Mouse (Mus musculus): ENCODE results near the gene Anxa6. TPM values are rescaled to one million over a fixed set of nuclear protein-coding genes. Genes with fewer than 3 reads are reported as not detected.
A peak's percentile ranks its signal among the peaks of the same experiment; 100 is the strongest.

The Anxa6 gene
- total RNA-seq (2017), result 264 to 506 TPM (median 281 TPM) in 3 replicates

DNA sequence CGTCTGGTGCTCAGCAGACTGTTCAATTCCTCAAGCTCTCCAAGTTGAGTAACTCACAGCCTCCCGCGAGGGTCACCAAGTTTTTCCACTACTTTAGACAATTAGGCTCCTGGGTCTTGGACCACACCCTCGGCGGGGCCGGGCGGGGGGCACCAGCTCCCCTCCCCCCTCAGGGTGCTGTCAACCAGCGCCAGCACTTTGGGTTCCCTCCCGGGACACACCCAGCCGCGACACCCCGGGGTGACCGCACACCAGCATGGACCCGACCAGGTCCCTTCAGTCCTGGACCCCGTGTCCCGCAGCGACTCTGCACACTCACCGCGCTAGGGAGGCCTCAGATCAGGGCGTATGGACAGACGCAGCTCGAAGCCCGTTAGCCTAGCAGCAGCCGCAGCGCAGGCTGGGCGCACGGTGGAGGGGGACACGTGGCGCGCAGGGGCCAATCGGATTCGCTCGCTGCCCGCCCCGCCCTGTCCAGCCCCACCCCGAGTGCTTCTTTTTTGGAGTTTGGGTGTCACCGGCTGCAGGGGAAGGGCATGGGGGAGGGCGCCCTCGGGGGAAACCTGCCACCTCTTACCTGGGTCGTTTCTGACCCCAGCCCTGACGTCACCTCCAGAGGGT lies at the start of gene Anxa6:
Gene Anxa6, minus strand, starts transcription at position 406 of the 621 bp plus-strand sequence.
- ATAC-seq (replicated peaks; ENCODE audit: insufficient number of reproducible peaks, low FRiP score, low TSS enrichment, poor library complexity, severe bottlenecking), result peak; percentile 85

DNA sequence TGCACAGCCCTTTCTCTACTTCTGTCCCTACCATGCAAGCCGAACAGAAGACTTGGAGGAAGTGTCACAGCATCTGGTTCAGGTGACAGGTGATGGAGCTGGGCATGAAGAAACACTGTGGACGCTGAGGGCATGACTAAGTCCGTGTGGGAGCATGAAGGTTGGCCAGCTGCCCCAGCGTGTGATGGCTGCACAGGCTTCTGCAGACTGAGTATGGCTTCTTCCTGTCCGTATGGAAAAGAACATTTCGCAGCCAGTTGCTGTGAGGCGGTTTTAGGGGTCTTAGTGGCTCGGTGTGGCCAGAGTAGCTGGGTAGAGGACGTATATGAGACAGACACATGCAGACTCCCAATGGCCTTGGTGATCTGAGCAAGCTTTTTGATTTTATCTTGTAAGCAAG lies 48.0 kb upstream of the Anxa6 start:
- no peak for ATAC-seq (replicated peaks; ENCODE audit: insufficient number of reproducible peaks, low FRiP score, low TSS enrichment, poor library complexity, severe bottlenecking)

DNA sequence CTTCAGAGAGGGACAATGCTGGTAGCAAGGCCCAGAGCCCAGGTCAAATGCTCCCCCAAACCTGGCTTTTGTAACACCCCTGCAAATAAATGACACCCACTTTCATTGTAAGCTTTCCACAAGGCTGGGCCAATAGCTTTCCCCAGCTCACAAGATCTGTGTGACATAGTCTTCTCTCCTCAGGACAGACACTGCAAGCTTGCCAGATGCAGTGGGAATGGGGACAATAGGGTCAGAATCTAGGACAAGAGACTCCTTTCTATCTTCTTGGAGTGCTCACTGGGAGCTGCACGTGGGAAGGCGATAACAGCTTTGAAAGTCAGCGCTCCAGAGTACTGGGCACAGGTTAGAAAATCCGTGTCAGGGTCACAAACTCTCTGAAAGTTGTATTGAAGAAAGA lies 45.9 kb upstream of the Anxa6 start:
- no peak for ATAC-seq (replicated peaks; ENCODE audit: insufficient number of reproducible peaks, low FRiP score, low TSS enrichment, poor library complexity, severe bottlenecking)

DNA sequence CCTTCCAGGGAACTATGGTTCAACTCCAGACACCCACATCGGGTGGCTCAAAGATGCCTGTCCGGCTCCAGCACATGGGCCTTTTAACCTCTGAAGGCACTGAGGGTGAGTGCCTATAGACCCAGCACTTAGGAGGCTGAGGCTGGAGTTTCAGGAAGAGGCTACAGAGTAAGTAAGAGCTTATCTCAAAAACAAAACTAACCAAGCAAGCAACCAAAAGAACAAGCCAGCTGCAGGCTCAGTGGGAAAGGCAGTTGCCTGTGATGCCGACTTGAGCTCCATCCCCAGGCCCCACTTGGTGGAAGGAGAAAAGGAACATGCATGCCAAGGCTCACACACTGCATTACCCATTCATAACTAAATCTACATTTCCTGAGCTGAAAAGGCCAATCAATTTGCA lies 45.3 kb upstream of the Anxa6 start:
- ATAC-seq (replicated peaks; ENCODE audit: insufficient number of reproducible peaks, low FRiP score, low TSS enrichment, poor library complexity, severe bottlenecking), result no peak

DNA sequence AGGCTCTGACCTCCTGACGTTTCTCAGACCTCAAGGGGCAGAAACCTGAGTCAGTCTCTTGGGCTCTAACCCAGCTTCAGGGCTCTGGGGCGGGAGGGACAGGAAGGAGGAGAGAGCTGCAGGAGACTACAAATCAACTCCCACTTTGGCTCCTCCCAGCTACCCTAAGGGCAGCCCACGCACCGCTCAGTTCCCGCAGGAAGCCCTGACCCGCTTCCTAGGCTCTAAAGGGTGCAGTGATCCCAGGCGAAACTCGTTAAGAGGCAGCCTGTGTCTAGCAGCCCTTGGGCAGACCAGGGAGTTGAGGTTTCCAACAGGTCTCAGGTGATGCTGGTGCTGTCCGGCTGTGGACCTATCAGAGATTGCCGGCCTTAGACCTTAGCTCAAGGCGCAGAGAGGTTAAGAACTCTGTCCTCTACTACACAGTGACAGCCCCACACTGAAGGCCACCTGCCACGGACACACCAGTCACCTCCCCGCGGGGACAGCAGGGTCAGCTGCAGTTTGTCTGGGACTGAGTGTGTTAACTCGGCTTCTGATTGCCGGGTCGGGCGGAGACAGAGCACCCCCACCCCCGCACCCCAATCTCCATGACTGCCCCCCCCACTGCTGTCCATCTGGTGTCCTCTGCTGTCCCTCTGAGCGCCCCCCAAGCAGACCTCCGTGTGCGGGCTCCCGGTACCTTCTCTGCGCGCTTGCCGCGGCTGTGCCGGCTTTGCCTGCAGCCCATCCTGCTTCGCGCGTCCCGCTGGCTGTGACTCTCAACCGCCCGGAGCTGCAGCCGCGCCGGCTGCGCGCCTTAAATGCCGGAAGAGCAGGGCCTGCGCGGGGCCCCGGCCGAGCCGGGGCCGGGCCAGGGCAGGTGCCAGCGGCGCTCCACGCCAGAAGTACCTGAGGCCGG lies 44.3 kb upstream of the Anxa6 start, which contains the start of gene Ccdc69:
Gene Ccdc69, minus strand, starts transcription at position 801 of the 901 bp plus-strand sequence.
- peak; percentile 73 for ATAC-seq (replicated peaks; ENCODE audit: insufficient number of reproducible peaks, low FRiP score, low TSS enrichment, poor library complexity, severe bottlenecking)

DNA sequence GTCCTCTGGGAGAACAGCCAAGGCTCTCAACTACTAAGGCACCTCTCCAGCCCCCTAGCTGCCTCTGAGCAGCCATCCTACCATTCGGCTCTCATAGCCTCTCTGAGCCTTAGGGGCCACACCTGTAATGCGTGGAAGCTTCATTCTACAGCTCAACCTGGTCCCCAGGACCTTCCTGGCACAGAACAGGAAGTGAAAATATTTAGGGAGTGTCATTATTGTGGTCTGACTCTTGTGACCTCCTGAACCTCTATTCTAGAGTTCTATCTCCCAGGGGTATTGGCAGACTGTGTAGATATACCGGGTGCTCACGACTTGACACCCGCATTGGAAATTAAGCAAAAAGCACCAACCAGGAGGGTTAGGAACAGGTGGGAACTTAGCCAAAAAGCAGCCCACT lies 43.0 kb upstream of the Anxa6 start:
- ATAC-seq (replicated peaks; ENCODE audit: insufficient number of reproducible peaks, low FRiP score, low TSS enrichment, poor library complexity, severe bottlenecking), result peak; percentile 54

DNA sequence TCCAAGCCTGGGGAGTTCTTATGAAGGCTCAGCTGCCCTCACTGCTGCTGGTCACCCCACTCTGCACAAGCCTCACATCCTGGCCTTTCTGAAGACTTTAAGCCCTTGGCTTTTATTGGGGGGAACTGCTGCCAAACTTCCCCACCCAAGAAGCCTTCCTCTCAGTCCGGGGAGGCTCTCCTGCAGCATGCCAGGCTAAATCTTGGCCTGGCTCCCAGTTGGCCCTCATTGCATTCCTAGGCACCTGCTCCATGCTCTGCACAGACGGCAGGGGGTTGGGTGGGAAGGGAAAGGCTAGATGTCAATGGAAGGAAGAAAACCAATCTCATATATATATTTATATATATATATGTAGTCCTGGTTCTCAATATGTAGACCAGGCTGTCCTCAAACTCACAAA lies 42.4 kb upstream of the Anxa6 start:
- ATAC-seq (replicated peaks; ENCODE audit: insufficient number of reproducible peaks, low FRiP score, low TSS enrichment, poor library complexity, severe bottlenecking), result no peak

DNA sequence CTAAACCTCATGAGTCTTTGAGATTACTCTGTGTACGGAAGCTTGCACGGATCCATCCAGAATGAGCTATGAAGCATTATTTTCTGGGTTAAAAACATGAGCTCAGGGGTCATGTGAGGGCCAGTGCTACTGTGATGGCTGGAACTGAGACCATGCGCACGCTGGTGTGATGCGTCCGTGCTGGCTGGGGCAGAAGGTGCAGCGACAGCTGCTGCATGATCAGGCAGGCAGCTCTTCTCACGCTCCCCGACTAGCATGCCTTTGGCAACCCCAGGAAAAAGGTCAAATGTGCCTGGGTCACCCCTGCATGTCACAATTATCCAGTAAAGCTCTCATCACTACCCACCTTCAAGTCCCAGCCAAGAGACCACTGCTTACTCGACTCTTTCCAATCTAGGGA lies 39.9 kb upstream of the Anxa6 start:
- no peak for ATAC-seq (replicated peaks; ENCODE audit: insufficient number of reproducible peaks, low FRiP score, low TSS enrichment, poor library complexity, severe bottlenecking)

DNA sequence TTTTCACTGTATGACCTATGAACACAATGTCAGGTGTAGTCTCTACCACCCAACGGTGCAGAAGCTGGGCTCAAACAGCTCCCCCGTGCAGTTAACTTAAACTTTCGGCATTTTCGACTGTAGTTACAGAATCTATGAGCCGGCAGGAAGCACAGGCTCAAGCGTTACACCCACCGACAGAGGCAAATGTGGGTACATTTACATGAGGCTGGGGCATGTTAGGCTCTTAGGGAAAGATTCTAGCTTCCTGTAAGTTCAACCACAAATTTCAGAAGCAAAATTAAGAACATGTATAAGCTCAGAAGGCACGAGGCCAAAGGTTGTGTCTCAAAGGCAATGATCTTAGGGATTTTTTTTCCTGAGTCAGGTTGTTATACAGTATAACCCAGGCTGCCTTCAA lies 39.2 kb upstream of the Anxa6 start:
- 0 out of 2 replicates have a peak, but pooled peaks have one; percentile 21 for ATAC-seq (replicated peaks; ENCODE audit: insufficient number of reproducible peaks, low FRiP score, low TSS enrichment, poor library complexity, severe bottlenecking)

DNA sequence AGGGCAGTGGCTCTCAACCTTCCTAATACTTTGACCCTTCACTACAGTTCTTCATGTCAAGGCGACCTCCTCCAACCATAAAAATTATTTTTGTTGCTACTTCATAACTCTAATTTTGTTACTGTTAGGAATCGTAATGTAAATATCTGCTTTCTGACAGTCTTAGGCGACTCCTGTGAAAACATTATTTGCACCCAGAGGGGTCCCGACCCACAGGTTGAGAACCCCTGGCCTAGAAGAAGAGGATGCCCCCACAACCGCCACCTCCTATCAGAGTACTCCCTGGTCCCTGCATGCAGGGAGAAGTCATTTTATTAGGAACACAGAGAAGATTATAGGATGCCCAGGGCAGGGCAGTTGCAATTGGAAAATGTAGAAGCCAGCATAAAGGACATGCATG lies 38.1 kb upstream of the Anxa6 start:
- ATAC-seq (replicated peaks; ENCODE audit: insufficient number of reproducible peaks, low FRiP score, low TSS enrichment, poor library complexity, severe bottlenecking), result no peak

DNA sequence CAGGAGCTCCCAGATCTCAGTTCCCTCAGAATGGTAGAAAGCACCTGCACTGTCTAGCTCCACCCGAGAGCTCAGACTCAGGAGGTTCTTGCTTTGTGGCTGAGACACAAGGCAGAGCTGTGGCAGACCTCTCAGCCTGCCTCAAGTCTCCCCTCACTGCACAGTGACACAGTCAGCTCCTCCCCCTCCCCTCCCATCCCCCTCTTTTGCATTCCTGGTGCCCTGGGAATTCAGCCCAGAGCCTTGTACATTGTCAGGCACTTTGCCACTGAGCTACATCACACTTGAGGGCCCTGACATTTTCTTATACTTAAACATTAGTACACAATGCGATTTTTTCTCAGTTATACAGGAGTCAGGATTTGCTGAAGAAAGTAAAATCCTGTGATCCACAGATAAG lies 35.8 kb upstream of the Anxa6 start:
- no peak for ATAC-seq (replicated peaks; ENCODE audit: insufficient number of reproducible peaks, low FRiP score, low TSS enrichment, poor library complexity, severe bottlenecking)

DNA sequence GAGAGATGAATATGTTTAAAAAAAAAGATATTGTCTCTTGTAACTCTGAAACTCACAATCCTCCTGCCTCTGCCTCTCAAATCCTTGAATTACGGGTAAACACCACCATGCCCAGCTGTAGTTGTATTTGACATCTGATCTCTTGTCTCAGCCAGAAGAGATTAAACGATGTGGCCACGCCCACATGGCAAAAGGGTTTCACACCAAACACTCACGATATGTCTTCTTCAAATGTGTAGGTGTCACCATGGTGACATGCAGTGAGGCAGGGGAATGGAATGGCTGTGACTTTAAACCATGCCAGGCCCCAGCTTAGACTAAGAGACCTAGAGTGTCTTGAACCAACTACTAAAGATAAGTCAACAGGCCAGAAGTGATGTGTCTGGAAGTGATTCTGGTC lies 33.7 kb upstream of the Anxa6 start:
- no peak for ATAC-seq (replicated peaks; ENCODE audit: insufficient number of reproducible peaks, low FRiP score, low TSS enrichment, poor library complexity, severe bottlenecking)

DNA sequence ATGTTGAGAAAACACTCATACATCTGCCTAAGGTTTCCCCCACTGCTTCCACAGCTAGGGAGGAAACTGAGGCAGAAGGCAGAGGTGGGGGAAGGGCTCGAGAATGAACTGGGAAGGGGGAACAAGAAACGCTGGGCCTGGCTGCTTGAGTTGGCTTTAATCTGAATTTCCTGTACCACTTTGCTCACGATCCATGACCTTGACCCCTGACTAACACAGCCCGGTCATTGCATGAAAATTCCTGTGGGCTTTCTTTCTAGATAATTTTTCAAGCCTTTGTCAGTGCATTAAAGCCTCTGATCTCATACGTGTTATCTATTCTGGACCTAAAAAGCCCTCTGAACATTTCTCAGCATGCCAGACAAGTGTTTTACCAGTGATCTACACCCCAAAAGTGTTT lies 29.6 kb upstream of the Anxa6 start:
- ATAC-seq (replicated peaks; ENCODE audit: insufficient number of reproducible peaks, low FRiP score, low TSS enrichment, poor library complexity, severe bottlenecking), result no peak

DNA sequence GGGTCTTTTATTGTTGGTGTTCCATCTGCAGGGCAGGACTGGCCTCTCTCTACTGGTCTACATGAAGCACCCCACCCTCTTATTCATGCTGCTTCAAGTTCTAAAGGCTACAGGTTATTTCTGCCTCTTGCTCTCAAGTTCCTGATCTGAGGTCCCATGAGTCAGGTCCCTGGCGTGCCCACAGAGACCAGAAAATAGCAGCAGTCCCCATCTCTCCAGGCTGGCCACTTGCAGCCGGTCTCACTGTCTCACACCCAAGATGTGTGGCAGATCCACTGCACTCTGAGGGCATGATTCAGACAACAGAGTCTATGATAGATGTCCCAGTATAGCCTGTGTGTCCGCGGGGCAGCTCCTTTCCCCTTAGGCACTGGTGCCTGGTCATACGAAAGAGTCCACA lies 27.6 kb upstream of the Anxa6 start:
- ATAC-seq (replicated peaks; ENCODE audit: insufficient number of reproducible peaks, low FRiP score, low TSS enrichment, poor library complexity, severe bottlenecking), result no peak

DNA sequence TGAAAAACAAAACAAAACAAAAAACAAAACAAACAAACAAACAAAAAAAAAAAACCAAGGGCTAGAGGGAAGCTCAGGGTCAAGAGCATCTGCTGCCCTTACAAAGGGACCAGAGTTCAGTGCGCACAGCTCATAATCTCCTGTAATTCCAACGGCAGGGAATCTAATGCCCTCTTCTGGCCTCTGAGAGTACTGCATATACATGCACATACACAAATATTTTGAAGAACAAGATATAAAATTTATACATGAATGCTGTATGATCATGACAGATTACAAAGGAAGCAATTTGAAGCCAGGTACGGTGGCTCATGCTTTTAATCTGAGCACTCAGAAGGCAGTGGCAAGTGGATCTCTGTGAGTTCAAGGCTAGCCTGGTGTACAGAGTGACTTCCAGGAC lies 24.3 kb upstream of the Anxa6 start:
- ATAC-seq (replicated peaks; ENCODE audit: insufficient number of reproducible peaks, low FRiP score, low TSS enrichment, poor library complexity, severe bottlenecking), result no peak

DNA sequence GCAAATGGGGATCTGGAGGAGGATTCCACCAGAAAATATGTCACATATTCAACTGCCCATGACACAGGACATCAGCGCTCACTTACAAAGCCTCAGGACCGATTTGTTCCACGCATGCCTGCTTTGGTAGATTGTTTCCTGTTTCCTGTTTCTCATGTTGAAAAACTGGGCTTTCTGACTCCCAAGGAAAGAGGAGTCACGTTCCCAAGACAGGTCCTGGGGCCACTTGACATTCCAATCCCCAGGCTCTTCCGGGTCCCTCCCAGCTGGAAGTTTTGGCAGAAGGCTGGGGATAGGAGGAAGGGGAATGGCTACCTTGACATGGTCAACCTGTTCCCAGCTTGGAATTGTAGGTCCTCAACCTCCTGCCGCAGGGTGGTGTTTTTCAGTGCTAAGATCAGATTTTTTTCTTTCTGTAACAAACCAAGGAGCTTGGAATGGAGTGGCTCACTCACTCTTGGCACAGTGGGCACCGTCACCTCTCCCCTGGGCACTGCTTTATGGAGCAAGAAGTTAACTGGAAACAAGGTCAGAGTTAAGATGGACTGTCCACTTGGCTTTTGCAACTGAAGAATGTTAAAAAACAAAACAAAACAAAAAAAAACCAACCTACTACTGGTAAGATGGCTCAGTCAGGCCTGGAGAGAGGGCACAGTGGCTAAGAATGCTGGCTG lies 17.7 kb upstream of the Anxa6 start:
- ATAC-seq (replicated peaks; ENCODE audit: insufficient number of reproducible peaks, low FRiP score, low TSS enrichment, poor library complexity, severe bottlenecking), result no peak

DNA sequence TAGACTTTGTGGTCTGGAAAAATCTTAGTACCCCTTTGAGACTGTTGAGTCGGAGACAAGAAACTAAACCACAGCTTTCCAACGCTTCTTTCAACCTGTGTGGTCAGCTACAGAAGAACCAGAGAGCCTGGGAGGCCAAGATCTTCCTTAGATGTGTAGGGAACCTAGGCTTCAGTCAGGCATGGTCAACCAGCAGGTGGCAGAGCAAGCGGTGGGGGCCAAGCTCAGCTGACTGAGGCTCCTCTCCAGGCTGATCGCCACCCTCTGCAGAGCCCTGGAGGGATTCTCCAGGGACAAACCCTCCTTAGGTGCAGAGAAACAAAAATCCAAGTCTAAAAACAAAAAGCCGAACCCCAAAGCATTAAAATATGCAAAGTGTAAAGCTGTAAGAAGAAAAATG lies 13.4 kb upstream of the Anxa6 start:
- peak; percentile 49; the same call in 1 of the 2 replicates for ATAC-seq (replicated peaks; ENCODE audit: insufficient number of reproducible peaks, low FRiP score, low TSS enrichment, poor library complexity, severe bottlenecking)

DNA sequence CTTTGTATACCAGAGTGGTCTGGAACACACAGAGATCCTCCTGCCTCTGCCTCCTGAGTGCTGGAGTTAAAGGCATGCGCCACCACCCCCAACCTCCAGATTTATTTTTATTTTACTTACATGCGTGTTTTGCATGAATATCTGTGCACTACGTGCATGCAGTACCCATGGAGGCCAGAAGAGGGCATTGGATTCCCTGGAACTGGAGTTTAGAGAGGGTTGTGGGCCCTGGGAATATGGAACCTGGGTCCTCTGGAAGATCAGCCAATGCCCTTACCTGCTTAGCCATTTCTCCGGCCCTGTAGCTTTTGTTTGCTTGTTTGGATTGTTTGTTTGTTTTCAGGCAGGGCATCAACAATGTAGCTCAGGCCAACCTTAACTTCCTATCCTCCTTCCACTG lies 8.1 kb upstream of the Anxa6 start:
- no peak for ATAC-seq (replicated peaks; ENCODE audit: insufficient number of reproducible peaks, low FRiP score, low TSS enrichment, poor library complexity, severe bottlenecking)

DNA sequence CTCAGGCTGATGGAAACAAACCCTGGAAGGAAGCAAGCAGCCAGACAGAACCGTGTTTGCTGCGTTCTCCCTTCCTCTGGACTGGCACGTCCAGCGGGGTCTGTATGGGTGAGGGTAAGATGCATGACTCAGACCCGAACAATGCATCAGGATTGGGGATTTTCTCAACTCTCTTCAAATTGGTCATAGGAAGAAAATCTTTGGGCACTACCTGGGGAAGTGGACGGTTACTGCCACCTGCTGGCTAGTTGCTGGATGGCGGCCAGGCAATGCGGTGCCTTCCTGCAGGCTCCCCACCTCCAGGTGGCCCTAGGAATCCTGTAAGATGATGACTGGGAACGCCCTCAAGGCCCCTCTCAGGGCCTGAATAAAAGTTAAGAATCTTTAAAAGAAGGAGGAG lies 6.3 kb upstream of the Anxa6 start:
- ATAC-seq (replicated peaks; ENCODE audit: insufficient number of reproducible peaks, low FRiP score, low TSS enrichment, poor library complexity, severe bottlenecking), result peak; percentile 74

DNA sequence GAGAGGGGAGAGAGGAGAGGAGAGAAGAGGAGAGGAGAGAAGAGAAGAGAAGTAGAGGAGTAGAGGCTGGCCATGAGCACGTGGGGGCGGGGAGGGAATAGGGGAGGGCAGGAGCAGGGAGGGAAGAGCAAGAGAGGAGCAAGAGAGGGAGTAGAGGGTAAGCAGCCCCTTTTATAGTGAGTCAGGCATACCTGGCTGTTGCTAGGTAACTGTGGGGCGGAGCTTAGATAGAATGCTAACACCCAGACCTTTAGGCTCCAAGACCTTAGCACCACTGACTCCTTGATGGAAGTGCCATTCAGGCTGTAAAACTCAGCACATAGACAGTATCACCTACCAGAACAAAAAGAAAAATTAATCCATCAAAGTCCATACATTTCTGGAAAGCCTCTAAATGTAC lies 3.4 kb upstream of the Anxa6 start:
- ATAC-seq (replicated peaks; ENCODE audit: insufficient number of reproducible peaks, low FRiP score, low TSS enrichment, poor library complexity, severe bottlenecking), result no peak
